Mouse (Mus musculus): ENCODE results near the gene Sugt1.

Gene Sugt1

DNA sequence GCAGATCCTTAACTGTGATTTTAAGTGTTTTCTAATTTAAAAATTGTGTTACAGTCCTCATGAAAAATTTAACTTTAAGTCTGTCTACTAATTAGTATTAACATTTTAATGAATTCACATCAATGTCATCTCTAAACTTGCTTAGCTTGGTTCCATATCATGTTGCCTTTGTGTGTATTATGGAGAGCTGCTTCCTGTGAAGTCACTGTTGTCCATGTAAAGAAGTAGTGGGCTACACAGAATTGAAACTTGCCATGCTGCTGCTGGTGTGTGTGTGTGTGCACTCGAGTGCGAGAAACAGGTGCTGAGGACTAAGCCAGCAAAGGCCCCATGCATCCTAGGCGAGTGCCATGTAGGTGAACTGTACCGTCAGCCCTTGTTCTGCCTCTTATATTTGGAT lies 19.9 kb downstream of the Sugt1 start:
- no peak for DNase-seq (ENCODE audit: low spot score)

DNA sequence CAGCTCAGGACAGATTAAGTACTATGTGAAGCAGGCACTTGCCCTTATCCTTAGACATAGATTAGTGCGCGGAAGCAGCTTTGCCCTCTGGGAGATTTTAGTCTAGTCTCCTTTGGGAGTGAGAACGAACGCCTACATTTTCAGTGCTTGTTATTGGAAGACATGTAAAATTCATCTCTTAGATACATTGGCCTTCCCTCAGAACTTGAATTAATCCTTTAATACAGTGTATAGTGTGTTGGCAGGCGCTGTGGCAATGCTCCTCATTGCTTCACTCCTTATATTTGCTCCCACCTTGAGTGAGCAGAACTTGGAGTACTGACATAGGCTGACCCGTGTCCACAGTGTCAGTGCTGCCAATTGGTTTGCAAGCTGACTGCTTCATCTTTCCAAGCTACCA lies 20.8 kb downstream of the Sugt1 start:
- DNase-seq (ENCODE audit: low spot score): no peak

DNA sequence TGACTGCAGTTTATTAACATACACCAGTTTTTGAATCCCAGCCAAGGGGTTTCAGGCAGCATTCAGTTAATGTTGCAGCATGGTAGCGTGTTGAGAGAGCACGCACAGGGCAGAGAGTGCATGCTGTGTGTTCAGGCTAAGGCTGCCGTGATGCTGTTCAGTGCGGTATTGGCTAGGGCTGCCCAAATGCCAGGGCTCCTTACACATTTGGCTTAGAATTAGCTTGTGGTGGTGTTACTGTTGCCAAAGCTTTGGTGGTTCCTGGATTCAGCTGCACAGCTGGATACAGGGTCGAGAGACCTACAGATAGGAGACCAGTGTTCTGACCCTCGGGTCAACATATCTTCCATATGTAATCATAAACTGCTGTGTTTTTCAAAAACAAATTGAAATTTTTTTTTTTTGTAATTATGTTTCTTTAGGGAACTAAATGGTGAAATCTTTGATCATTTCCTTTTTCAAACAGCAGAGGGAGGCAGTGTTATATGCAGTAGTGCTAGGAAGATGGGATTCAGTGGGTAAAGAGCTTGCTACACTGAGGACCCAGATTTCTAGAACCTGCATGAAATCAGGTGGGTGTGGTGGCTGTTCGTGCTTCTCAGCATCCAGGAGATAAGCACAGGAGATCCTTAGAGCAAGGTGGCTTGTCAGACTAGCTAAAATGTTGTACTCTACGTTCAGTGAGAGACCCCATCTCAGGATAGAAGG lies 29.8 kb downstream of the Sugt1 start:
- DNase-seq (ENCODE audit: low spot score): no peak

DNA sequence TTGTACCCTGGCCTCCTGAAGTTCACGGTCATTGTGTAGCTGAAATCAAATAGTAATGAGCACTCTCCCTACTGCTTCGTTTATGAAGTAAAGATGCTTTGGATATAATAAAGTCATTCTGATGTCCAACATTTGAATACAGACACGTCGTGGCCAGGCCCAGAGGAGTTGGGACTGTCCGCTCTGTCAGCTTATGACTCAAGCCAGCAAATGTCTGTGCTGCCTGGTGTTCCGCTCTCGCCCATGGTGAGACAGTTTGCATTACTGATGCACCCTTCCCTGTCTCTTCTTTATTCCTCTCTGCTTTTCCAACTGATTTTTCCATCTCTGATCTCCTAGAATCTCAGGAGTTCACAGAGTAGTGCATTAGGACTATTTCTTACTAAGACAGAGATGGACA lies 32.3 kb downstream of the Sugt1 start:
- DNase-seq (ENCODE audit: low spot score): no peak

DNA sequence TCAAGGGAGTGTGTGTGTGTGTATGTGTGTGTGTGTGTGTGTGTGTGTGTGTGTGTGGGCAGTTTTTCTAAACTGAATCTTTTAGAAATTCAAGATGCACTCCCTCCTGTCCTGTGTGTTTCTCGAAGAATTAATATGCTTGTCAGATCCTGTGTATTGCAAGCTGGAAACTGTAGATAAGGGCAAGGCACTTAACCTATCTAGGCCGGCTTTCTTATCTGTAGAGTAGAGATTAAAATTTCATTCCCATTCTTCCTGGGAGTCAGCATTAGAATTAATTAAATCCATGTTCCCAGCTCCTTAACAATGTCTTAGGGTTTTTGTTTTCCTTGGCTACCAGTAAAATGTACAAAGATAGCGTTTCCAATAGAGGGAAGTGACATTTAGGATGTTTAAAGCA lies 33.7 kb downstream of the Sugt1 start:
- no peak for DNase-seq (ENCODE audit: low spot score)

DNA sequence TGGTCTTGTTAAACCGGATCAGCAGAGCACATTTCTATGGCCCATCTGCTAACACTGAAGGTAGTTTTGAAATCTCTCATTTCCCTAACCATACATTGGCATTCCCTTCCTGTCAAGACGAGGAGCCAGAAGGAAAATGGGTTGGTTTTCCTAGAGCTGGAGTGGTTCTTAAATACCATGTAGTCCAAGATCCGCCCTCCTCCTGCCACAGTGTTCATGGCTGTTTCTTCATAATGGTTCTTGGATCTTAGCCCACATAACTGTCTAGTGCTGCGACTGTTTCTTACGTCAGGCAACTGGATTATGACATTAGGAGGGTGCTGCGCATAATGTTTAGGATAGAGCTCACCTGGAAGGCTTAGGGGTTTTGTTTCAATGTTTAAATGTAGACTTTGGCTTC lies 44.8 kb downstream of the Sugt1 start:
- DNase-seq (ENCODE audit: low spot score): no peak

DNA sequence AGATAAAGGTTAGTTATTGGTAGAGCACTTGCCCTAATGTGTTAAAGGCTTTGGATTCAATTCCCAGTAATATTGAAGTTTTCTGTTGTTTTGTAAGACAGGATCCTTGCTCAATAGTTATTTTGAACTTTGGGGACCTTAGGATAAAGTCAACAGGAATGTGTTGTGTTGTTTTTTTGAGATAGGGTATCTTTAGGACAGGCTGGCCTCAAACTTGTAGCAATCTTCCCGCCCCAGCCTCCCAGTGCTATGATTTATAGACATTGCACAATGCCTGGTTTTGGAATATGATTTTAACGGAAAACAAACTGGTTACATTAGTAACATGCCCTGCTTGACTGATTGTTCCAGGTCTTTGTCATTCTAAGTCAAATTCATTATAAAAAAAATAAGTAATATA lies 45.7 kb downstream of the Sugt1 start:
- DNase-seq (ENCODE audit: low spot score): no peak

DNA sequence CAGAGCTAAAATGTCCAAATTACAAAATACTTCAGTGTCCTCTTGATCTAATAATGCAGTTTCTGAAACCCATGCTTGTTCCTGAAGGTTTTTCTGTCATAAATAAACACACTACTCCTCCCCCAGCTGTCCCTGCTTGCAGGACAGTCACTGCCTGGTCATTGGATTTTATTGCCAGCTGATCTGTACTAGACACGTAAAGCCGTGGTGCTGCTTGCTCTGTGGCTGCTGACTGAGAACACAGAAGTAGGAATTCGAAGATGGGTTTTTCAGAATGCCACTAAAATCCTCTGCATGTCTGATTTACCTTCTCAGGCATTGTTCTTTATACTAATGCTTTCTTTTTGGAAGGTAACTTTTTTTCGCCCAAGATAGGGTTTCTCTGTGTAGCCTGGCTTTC lies 49.3 kb downstream of the Sugt1 start:
- no peak for DNase-seq (ENCODE audit: low spot score)

DNA sequence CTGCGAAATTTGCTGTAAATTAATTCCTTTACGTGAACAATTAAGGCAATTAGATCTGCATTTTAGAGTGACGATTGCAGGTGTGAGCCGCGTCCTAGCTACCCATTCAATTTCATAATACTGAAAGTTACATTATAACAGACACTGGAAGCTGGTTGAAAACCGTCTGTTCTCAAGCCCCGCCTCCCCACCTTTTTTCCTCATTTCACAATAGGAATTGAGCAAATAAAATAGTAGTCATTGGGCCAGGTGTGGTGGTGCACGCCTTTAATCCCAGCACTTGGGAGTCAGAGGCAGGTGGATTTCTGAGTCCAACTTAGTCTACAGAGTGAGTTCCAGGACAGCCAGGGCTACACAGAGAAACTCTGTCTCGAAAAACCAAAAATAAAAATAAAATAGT lies 54.6 kb downstream of the Sugt1 start:
- DNase-seq (ENCODE audit: low spot score): no peak

DNA sequence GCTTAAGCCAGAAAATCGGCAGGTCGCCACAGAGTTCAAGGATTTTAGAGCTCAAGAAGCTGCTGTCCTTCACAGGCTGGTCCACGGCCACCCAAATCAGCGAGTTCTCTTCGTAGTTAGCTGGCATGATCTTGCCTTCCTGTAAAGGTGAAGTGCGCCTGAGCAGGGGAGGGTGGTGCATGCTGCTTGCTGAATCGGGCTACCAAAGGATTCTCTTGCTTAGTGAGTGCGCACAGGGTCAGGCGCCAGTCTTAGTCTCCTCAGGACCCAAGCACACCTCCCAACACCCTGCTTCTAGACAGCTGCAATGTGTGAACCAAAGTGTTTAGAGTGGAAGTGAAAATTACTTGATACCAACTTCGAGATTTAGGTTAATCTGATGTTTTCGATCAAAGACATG lies 57.9 kb downstream of the Sugt1 start:
- no peak for DNase-seq (ENCODE audit: low spot score)

DNA sequence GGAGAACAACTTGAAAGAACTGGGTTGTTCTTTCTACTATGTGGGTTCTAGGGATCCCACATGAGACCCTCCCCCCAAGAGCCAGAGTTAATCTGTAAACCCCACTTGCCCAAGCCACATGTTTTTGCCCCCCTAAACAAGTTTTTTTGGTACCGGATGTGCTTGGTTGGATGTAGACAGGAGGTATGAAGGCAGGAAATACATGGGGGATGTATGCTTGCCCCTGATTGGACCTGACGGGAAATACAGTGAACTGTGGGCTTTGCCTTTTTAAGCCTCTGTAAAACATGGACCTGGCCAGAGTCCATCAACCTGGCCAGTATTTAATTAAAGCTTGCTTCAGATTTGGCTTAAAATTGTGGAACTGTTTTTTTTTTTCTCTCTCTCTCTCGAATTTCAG lies 62.2 kb downstream of the Sugt1 start:
- DNase-seq (ENCODE audit: low spot score): no peak

DNA sequence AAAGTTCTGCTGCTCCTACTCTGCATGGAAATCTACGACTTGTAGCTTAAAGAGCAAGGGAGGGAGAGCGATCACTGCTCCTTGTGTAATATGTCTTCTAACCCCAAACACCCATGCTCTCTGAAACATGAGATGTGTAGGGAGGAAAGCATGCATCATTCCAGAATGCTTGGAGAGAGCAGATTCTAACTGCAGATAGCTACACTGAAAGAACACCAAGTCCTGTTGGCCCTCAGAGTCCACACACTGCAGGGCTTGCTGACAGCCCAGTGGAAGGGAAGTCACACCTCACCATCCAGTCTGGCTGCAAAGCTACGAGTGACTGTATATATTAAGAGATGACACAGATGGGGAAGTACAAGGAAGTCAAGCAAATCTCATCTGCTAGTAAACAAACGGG lies 65.2 kb downstream of the Sugt1 start:
- DNase-seq (ENCODE audit: low spot score): no peak

DNA sequence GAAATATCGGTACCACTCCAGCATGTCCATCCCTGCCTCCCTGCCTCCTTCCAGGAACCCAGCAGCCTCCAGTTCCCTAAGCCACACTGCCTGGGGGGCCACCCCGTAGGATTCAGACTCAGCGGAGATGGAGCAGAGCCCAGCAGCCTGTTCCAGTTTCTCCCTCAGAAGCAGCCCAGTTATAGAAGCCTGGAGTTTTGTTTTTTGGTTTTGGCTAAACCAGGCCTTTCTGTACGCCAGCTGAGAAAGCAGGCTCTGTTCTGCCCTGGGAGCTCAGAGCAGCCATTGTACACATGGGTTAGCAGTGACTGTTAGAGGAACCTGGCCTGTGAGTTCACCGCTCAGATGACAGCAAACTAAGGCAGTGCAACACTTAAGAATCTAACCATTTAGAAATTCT lies 70.8 kb downstream of the Sugt1 start:
- DNase-seq (ENCODE audit: low spot score): no peak

DNA sequence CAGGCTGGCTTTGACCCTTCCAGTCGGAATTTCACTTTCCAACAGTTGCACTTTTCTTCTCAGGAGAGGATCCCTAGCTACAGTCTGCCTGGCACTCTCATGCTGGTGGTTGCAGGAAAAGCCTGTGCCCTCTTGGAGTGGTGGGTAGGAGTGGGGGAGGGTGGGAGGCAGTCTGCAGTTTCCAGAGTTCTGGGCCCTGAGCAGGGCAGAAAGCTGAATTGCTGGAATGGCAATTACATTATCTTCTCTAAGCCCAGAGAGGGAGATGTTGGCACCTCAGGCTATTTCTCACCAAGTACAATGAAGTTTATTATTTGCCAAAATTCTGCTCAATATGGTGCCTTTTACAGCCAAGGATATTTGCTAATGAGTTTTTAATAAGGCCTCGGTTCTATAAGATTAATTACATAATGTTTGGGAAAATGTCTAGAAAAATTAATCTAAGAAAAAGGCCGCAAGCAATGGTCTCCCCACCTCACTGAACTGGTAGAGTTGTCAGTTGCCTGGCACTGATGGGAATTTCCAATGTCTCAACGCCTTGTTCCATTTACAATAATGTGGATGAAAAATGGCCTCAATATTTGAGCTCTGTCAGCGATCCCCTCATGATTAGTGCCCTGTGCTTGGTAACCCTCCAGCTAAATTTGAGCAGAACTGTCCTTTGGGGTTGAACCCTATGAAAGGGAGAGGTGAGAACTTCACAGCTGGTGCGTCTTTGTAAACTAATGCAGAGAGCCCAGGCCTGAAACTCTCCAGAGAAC lies 71.4 kb downstream of the Sugt1 start:
- DNase-seq (ENCODE audit: low spot score): no peak

DNA sequence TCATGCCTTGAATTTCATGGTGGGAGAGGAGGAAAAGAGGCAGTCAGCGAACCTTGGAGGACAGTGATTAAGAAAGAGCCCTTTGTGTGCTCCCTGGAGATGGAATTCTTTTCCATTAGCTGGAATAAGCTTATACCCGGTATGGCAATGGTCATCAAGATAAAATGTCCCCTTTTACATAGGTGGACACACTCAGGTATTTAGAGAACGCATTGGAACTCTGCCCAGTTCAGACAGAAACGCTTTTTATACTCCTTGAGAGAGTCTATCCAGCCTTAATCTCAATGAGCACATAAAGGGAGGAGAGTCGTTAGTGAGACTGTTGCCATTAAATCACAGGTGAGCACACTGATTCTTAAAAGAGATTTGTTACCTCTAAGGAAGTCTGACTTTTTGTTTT lies 73.0 kb downstream of the Sugt1 start:
- no peak for DNase-seq (ENCODE audit: low spot score)

DNA sequence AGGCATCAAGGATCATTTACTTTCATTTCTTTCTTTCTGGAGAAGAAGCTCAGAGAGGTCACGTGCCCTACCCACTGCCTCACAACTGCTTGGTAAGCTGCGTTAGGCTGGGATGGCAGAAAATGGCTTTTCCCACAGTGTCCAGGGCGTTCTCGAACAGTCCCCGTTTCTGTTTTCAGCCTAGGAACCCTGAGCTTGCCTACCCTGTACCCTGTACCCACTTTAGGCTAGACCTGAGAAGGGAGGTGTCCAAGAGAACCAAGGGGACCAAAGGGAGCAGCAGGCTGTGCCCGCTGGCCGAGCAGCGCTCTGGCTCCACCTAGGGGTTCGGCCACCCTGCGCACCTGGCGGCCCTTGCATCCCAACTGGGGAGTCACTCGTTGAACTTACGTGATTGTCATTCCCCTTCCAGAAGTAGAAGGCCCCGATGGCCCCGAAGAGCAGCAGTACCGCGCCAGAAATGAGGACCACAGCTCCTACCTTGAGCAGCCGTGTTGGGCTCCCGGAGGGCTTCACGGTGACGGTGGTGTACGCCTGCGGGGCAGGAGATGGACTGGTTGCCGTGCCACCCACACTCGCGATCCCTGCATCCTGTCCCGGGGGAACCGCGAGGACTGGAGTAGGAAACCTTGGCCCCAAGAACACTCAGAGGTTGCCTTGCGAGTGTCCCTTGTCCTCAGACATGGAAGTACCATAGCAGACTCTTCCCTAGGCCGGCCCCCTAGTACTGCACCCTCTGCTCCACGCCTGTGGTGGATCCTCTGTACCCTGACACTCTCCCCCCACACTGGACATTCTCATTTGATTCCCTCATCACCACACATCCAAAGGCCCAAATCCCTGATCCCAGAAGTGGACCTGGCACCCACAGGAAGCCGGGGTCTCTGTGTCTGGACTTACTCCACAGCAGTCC lies 73.8 kb downstream of the Sugt1 start:
- DNase-seq (ENCODE audit: low spot score): peak; percentile 14

DNA sequence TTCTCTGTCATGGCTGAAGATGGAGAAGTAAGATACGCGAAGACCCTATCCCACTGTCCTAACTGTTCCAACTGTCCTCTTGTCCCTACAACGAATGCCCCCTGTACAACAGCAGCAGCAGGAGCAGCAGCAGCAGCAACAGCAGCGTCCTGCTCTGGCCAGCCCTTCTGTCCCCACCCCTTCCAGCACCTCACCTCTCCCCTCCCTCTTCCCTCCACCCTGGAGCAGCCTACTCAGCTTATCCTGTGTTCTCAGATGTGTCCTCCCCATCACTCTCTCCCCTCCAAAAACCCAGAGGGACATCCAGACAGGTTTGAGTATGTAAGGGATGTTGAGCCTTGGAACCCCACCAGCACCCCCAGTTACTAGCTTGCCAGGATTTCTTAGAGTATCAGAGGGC lies 74.5 kb downstream of the Sugt1 start, which contains the start of gene Cnmd:
Gene Cnmd (minus strand): TSS at position 170 of the 400 bp plus-strand sequence.
- no peak for DNase-seq (ENCODE audit: low spot score)

DNA sequence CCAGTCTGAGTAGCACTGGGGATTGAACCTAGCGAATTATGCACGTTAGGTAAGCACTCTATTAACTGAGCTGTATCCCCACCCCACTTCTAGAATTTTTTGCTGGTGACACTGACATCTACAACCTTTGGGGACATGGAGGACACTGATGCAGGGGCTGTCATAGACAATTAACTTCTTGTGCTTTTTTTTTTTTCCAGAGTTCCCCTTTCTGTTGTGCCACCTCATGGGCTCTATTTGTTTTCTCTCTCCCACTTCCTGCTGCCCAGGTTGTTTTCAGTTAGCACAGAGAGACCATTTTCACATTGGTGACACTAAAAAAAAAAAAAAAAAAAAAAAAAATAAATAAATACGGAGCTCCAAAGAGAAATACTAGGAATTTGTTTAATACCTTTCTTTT lies 83.5 kb downstream of the Sugt1 start:
- DNase-seq (ENCODE audit: low spot score): no peak

DNA sequence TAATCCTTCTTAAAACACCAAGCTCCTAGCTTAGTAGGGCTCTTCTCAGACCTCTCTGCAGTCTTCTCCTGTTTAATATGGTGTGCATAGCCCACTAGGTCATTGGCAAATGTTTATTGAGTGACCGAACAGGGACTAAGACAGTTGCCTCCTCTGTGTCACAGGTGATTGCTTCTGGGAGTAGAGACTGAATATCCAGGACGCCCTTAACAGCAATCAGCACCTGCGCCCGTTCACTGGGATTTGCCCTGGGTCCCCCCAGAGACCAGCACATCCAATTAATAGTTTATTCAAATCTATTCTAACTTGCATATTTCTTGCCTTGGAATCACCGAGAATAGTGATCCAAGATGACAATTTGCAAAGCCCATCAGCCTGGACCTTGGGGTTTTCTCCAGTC lies 85.1 kb downstream of the Sugt1 start:
- no peak for DNase-seq (ENCODE audit: low spot score)

DNA sequence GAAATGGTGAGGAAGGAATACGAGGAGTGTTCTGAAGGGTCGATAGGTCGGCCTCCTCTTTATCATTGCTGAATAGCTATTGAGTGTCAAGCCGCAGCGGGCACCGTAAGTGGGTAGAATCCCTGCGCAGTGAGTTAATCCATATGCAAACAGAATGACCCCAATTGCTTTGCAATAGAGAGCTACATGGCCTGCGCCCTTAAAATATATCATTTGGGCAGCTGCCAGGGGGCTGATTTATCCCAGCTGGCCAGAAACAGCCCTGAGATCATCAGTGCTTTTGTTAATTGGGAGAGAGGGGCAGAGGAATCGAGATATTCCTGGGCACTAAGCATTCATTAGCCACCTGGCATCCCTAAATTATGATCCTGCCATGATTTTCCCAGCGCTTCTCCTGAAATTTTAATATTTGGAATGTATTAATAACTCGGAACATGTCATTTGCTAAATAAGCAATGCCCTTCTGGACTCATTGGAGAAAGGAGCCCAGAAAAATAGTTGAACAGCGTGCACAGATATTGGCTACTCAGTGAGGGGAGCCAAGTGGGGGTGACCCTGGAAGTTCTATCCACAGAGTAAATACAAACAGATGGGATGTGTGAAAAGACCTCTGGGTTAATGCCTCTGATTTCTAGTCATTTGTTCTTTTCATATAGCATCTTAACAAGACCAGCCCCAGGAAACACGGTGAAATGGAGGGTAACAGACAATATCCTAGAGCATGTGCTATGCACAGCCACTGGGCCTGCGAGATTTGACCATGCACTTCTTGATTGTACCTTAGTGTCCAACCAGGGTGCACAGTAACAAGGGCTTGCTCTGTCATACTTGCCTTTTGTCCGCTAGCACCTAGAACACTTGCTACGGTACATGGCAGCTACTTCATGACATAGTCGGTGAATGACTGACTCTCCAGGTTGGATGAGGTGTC lies 85.9 kb downstream of the Sugt1 start:
- no peak for DNase-seq (ENCODE audit: low spot score)

DNA sequence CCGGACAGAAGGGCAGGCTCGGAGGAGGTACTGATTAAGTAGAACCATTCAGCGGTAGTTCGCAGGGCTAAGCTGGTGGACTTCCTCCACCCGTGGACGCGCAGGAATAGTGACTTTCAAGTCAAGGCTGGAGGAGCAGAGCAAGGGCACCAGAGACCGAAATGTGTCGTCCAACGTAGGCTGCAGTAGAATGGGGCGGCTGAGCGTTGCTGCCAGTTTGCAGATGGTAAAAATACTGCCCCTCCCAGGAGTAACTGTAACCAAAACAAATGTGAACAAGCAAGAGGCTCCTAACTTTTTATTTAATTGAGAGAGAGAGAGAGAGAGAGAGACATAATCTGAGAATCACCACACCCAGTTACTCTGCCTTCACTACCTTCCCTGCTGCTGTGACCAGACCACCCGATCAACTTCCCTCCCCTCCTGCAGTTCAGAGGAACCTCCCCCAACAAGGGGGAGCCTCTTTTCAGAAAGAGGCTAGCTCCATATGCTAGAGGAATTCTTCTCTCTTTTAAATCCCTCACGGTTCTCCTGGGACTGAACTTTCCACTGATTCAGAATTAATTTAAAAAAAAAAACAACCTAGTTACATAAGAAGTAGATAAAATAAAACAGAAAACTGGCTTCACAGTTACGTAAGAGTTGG lies 89.7 kb downstream of the Sugt1 start:
- no peak for DNase-seq (ENCODE audit: low spot score)

All from urinary bladder, postnatal 10 days (tissue).